Mouse (Mus musculus): ENCODE data around the gene Smyd2.

Gene Smyd2

DNA sequence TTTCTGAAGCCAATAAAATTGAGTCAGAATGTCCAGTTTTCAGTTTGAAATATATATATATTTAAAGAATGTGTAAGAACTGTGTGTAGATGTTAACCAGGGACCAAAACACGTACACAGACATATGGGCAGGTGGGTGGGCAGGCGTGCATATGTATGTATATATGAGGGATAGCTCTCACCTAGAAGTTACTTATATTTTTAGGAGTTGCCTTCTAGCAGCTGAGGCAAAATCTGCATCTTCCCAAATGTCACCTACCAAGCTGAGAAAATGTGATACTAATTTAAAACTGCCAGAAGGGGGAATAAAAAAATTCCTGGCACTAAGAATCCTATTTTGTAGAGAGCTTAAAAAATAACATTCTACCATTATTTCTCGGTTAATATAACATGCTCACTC lies 2.4 kb downstream of the Smyd2 start:
- no peak for DNase-seq (ENCODE audit: low read depth, low spot score)

DNA sequence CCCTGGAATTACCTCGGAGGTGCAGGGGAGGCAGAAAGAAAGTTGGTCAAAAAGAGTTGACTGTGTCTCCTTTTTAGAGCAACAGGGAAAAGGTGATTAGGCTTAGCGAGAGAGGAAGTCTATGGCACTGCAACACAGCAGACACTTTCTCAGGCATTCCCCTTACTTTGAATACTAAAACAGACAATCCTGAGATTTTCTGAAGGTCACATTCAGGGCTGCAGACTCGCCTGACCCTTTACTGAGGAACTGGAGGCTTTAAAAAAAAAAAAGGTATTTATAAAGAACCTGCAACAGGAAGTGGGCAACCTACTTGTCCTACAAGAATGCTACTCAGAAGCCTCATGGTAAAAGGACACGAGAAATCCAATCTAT lies 5.0 kb downstream of the Smyd2 start:
- no peak for DNase-seq (ENCODE audit: low read depth, low spot score)

DNA sequence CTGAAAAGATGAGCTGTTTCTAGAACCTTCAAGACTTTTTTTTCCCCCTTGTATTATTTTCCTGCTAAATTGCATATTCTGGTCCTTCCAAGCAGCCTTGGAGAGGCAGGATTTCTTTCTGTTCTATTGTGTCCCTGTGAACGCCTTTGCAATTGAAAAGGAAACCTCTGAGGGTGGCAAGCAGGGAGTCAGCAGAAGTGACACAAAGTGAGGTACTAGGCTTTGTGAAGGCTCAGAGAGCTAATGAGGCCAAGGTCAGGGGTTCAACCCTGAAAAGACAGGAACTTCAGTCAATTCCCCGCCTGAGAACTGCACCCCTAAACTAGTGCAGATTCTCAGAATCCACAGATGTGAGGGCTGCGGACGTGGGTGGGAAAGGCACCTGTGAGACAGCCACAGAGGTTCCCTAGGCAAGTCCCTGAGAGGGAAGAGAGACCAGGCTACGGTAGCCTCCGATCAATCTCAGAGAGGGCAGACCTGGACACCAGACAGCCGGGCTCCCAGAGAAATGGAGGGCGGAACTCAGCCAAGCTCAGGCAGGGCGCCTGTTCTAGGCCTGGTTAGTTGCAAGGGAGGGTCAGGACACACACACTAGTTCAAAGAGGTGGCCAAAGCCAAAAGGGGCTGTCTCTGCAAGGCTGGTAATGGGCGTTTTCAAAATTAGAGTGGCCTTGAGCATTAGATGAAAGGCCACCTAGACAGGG lies 5.6 kb downstream of the Smyd2 start:
- DNase-seq (ENCODE audit: low read depth, low spot score): no peak

DNA sequence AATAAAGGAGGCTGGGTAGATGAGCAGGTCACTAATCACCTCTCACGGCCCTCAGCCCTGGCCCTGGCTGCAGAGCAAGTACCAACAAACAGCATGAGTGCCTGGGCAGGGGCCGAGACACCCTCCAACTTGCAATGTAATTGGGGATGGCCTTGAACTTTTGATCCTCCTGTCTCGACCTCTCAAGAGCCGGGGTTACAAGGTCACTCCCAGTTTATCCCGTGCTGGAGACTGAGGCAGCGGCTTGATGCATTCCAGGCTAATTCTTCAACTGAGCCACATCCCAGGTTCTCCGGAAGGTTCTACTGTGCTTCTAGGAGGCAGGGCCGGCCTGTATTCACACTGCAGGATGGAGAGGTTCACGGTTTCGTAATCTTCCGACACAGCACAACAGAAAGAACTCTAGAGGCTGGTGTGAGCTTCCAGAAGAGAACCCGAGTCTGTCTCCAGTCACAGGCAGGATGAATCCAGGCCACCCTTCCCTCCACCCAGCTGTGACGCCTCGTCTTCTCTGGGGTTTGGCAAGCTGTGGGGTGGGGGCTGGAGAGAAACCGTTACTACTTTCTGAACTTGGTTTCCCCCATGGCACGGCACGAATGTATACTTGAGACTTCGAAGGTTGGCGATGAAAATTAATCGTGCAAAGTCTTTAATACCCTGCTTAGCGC lies 8.9 kb downstream of the Smyd2 start:
- no peak for DNase-seq (ENCODE audit: low read depth, low spot score)

DNA sequence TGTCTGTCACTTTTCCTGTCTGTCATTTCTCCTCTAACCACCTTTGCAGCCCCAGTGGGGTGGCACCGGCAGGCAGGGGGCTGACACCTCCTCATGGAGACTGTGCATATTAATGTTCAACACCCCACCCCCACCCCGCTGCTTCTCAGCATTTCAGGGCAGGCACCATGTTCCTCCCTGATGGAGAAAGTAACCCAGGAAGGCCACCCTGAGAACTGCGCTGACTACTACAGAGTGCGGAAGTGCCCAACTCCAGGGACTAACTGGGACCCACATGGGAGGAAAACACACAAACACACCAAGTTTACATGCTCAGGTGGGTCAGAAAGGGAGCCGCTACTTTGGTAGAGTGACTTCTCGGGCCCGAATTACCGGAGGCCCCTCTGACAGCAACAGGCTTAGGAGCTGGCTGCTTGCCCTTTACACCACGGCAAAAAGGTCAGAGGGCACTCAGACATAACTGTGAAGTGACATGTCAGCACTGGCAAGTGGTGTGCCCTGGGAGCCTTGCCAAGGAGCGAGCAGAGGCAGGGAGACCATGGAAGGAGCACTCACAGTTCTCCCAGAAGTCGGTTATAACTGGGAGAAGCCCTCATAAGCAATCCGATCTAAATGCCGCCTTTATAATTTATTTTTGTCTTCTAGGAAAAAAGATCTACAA lies 11.3 kb downstream of the Smyd2 start:
- DNase-seq (ENCODE audit: low read depth, low spot score): no peak

DNA sequence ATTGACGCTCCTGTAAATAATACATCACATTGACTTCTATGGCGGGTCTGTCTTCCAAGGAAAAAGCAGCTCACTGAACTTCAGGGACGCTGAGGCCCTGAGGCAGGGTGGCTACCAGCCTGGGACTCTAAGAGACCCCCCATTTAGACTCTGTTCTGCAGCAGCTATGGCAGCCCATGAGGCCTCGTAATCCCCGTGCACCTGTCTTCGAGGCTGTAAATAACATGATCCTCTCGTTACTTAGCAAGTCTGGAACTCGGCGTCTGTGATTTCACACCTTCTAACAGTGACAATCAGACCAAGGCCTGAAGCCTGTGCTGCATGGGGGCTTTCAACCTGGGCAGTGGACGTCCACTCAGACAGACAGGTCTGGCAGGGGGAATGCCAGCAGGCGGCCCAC lies 19.0 kb downstream of the Smyd2 start:
- DNase-seq (ENCODE audit: low read depth, low spot score): no peak

DNA sequence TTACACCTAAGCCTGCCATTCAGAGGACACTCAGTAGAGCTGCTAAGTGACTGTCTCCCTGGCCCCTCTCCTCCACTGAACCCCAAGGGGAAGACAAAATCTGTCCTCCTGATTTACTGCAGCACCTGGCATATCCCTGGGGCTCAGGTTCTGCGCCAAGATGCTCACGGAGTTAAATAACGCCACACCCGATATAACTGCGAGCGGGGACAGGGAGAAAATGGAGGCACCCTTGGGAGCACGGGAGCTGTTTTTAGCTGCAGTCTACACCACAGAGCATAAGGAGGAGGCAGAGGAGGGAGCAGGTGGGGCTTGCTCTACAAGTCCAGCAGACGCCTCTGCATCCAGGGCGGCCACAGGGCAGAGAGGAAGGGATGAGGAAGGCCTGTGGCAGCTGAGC lies 19.8 kb downstream of the Smyd2 start:
- DNase-seq (ENCODE audit: low read depth, low spot score): no peak

DNA sequence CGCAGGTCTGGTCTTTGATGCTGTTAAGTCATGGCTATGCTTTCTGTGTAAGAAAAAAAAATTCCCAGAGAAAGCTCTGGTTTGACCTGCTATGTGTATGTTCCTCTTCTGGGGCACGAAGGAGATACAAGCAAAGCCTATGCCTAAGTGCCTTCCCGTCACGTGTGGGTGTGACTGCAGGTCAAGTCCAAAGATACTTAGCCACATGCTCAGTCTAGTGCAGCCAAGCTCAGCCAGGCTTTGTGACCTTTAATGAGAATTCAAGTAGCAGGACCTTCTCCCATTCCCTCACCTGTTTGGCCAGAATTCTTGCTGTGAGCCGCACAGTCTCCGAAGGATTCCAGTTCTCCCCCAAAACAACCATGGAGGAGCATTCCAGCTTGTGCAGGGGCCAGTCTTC lies 22.6 kb downstream of the Smyd2 start:
- DNase-seq (ENCODE audit: low read depth, low spot score): no peak

DNA sequence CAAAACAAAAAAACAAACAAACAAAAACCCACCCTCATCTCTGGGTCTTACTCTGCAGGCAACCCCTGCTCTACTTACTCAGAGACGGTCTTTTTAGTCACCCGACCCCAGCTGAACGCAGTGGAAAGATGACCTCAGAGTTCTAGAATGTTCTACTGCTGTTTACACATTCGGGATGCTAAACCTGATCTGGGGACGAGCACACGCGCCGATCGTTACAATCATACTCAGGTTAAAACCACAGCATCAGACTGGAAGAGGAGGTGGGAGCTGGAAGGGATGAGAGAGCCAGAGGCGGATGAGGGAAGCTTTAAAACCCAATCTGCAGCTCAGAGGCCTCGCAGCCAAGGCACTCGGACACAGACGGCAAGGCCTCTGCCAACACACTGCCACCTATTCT lies 23.5 kb downstream of the Smyd2 start:
- DNase-seq (ENCODE audit: low read depth, low spot score): no peak

DNA sequence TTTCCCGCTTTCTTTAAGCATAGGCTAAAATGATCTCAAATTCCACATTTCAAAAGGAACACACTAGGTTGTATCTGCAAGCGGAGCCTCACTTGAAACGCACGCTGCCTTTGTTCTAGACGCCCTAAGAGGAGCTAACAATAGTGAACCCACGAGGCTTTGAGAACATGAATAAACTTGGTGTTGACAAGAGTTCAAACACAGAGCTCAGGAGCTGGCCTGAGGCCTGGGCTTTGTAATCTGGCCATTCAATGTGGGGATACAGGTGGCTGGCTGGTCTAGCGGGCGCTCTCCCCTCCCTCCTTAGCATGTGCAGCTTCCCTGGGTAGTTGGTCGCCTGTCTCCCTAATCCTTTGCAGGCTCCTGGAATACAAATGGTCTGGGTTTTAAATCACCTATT lies 24.3 kb downstream of the Smyd2 start:
- DNase-seq (ENCODE audit: low read depth, low spot score): no peak

DNA sequence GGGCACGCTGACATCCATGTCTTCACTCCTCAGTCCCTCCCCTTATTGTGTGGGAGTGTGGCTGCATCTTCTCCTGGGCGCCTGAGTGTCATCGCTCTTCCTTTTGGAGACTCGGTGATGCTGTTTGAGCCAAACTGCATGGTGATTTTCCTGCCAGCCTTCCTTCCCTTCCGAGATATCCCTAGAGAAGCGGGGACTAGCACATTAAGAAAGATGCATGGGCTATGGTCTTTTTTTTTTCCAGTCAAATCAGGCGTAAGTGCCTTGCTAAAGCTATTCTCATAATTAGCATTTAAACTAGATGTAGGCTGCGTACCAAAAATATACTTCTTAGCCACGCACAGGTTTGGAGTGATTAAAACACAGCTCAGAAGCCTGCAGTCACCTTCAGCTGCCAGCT lies 28.0 kb downstream of the Smyd2 start:
- no peak for DNase-seq (ENCODE audit: low read depth, low spot score)

DNA sequence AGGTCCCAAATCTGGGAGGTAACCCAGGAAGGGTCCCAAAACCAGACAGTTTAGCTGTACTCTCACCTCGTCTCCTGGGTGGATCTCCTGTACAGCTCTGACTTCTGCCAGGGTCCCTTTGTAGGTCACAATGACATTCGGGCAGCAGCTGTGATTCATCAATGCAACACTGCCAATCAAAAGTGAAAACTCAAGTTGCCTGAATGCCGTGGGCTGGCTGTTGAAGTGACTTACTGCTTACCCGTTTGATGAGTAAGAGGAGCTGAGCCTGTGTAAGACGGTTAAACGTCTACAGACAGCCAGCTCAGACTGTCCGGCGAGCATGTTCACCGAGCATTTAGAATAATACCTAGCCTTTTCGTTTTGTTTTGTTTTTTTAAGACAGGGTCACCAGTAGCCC lies 33.4 kb downstream of the Smyd2 start:
- no peak for DNase-seq (ENCODE audit: low read depth, low spot score)

DNA sequence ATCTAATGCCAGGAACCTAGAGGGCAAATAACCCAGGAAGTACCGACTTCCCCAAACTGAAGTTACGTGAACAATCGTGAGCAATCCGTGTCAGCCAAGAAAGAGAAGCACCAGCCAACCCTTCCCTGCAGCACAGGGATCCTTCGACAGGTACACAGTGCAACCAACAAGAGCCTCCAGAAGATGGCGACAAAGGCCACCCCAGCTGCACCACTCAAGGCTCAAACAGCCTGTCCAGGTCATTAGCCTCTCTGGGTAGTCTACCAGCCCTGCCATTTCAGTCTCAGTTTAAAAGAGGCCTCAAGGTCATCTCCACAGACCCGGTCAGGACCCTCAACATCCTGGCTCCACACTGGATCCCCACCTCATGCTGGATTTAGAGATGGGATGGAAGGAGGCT lies 34.6 kb downstream of the Smyd2 start:
- peak; percentile 79 for DNase-seq (ENCODE audit: low read depth, low spot score)

DNA sequence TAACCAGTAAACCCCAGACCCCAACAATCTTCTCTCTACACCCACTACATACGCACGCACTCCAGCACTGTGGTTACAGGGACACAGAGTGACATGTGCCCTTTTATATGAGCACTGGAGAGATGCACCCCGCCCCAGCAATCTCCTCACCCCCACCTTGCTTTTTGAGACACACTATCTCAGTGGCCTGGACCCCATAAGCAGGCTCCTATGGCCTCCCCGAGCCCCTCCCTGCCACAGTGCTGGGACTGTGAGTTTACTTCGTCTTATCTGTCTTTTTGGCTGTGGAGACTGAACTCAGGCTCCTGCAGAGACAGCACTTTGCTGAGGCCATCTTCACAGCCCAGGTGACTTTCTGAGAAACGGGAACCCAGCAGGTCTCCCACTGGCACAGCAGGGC lies 36.2 kb downstream of the Smyd2 start:
- no peak for DNase-seq (ENCODE audit: low read depth, low spot score)

DNA sequence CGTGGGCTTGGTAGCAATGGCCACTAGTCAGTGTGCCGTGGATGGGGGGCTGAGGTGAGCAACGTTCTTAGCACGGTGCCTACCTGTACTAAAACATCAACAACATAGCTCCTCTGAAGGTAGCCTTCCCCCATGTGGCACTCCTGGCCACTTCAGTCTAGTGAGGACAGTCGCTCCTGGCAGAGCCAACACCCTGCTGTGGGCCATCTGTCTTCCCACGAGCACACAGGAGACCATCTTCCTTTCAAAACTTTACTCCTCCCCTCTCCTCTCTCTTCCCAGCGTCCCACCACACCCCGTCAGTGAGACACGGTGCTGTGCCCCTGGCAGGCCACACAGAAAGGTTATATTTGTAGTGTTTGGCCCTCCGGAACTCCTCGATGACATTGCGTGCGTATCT lies 37.2 kb downstream of the Smyd2 start:
- DNase-seq (ENCODE audit: low read depth, low spot score): no peak

DNA sequence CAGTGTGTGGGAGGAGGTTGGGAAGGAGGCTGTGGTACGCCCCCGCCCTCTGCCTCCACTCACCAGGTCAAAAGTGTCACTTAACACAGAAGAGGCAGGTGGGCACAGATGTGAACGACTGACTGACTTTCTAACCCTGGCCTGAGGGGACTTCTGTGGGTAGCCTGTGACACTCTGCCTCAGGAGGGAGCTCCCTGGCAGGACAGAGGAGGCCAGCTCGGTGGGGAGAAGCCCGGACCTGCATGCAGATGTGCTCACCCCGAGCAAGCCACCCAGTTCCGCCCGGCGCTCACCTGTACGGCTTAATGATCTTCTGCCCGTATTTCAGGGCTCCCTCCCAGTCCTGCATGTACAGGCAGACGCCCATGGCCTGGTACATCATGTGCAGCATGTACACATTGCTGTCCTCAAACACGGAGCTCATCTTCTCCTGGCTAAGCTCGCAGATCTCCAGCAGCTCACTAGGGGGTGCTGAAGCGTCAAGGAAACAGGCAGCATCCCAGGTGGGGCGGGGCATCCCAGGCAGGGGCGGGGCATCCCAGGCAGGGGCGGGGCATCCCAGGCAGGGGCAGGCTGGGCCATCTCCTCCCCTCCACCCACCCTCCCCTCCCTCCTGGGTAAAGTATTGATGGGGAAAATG lies 38.5 kb downstream of the Smyd2 start:
- DNase-seq (ENCODE audit: low read depth, low spot score): peak; percentile 54

DNA sequence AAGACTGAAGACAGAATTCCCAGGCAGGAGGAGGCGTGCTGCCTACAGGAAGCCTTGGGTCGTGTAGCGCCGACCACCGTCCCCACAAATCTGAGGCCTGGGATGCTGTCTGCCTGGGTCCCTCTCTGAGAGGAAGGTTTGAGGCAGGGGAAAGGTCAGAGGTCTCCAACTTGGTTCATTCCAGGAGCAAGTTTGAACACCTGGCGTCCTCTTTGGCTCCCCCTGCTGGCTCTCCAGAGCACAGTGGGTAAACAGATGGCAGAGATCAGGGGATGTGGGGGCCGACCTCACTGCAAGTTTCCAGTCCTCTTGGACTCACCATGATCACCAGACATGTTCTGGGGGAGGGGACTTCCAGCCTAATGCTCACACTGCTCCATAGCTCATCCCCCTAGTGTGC lies 39.3 kb downstream of the Smyd2 start:
- peak; percentile 69 for DNase-seq (ENCODE audit: low read depth, low spot score)

DNA sequence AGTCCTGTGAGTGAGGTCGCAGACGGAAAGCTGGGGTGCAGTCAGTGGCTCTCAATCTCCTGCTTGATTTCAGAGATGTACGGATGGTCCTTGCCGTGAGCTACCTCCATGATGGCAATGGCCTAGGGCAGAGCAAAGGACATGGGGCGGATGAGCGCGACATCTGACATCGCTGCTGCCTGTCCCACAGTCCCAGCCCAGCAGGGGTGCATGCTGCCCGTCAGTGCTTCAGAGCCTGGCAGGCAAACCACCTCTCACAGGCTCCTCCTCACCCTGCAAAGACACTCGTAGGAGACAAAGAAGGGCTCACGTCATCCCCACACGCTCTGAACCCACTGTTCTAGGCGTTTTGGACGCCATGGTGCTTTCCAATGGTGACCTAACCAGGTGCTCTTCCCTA lies 41.4 kb downstream of the Smyd2 start:
- no peak for DNase-seq (ENCODE audit: low read depth, low spot score)

DNA sequence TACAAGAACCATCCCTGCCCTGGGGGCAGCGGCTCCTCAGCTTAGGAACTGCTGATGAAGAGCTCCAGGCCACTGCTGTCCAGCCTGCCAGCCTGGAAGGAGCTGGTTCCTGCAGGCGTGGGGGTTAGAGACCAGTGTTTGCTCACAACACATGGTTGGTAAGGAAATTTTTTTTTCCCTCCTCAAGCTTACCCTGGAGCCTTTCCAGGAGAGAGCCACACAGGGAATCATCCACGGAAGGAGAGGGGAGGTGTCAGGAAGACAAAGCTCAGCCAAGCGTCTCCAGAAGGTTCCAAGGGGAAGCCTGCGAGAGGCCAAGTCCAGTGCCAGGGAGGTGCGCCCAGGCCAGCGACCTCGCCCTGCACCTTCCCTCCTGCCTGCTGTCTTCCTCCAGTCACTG lies 42.2 kb downstream of the Smyd2 start:
- no peak for DNase-seq (ENCODE audit: low read depth, low spot score)

DNA sequence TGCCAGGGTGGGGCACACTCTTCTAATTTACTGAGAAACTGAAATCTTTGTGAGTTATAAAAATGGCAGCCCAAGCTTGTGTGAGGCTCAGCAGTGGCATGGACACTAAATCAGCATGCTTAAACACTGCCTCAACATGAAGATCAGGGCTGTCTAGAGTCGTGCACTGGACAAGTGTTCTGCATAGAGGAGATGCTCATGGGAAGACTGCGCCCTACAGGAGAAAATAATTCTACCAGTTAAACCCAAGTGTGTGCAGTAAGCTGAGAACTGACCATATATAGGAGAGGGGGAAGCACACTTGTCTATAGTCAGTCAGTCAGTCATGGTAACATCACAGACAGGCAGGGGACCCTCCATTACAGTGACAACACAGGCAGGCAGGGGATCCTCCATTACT lies 43.0 kb downstream of the Smyd2 start:
- DNase-seq (ENCODE audit: low read depth, low spot score): no peak

DNA sequence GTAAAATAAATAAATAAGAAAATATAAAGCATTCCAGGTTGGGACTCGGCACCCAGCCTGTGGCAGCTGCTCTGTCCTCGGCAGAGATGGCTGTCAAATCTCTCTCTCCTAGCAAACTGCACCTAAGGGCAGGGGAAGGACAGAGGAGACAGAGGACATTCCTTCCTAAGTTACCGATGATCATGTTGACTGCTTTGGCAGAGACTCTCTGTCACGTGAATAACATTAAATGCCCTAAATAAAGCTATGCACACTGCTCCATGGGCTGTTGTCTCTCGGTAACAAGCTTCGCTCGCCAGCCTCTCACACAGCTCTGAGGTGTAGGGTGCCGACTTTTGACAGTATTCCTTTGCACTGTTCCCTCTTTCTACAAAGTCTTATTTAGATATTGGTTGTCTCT lies 46.0 kb downstream of the Smyd2 start:
- DNase-seq (ENCODE audit: low read depth, low spot score): no peak

DNA sequence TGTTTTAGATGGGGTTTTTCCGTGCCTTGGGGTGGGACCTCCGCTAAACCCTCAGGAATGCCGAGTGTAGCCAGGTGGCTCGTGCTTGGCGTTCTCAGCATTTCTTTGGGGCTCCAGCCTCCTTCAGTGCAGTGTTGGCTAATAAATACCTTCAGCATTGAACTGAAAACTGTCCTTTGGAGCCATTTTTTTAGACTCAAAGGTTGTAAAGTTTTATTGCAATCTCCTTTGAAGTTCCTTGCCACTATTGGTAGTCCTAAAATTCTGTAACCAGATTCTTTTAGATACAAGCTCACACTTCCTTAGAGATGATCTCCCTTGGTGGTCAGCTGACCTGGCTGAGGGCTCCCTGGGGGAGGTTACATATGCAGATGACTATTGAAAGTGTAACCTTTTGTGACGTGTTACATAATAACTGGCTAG lies 46.7 kb downstream of the Smyd2 start:
- no peak for DNase-seq (ENCODE audit: low read depth, low spot score)

DNA sequence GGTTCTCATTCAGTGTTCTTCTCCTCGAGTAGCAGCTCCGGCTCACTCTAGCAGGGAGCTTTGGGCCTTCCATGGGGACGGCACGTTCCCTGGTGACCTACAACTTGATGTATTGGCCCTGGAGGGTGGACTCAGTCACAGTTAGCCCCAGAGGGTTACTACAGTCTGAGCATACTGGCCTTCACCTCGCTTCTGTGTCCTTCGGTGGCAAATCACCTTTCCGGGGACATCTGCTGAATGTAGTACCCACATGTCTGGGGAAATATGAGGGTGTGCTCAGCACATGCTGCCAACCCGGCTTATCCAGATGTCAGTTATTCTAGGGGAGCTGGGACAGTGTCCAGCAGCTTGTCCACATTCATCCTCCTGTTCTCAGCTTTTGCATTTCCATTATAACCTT lies 48.6 kb downstream of the Smyd2 start:
- DNase-seq (ENCODE audit: low read depth, low spot score): no peak

Data from mesoderm, embryonic 11.5 days (tissue).